9 mouse cellular contexts compared by ENCODE assay signal in the genomic region with DNA sequence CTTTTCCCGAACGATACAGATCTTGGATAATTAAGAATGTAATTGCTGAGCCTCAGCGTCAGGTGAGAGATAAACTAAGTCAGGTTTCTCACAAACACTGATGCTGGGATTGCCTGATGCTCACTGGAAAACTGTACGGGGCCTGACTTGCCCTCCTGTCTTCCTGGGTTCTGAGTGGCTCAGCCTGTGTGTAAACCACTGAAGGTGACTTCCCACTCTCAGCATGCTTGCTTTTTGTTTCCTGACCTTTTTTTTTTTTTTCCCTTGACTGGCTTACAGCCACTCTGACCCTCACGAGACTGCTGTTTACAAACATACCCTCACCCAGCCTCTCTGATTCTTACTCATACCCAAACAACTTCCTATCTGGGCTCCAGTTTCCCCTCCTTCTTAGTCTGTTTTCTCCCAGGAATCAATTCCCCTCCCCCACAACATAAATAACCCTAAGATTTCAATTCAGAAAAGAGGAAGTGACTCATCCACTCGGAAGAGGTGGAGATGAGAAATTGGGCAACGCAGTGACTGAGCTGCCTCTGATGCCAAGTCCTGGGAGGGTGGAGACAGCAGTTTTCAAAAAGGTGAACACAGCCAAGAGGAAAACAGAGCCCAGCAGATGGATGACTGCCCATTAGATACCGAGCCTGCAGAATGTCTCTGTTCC. TPM values are rescaled to one million over a fixed set of nuclear protein-coding genes. Genes with fewer than 3 reads are reported as not detected.
DNase-seq lines count a peak whose midpoint lies in the region; ATAC-seq and TF ChIP-seq lines count a peak whose summit lies in the region.
"Had no signal": no experiment of that assay in that cellular context is flagged by ENCODE, and none has a peak within 500 bp of the region (broad histone marks: within the 10 kb centered on the region; RNA-seq: fewer than 3 reads in every experiment).

No protein-coding gene starts in this region.

- H3K4me3 ChIP-seq in gastrocnemius, adult 2 months, result no peak overlapping the region
- H3K4me3 ChIP-seq: limb, embryonic 15.5 days had no signal

- peak; percentile 51 for DNase-seq in right cerebral cortex, adult 18-20 months
- no peak for DNase-seq in right cerebral cortex, postnatal 36 days (ENCODE audit: low spot score in 2 of 2)
- peak; percentile 44 to 51 for DNase-seq in adrenal gland, adult 18-20 months (ENCODE audit: low spot score in 2 of 2)
- DNase-seq in gastrocnemius, adult 2 months, result peak; percentile 81
- peak; percentile 67 for DNase-seq in kidney, postnatal 14 days
- no peak for DNase-seq in thymus, postnatal 0 days (ENCODE audit: low spot score)
- DNase-seq in retina, postnatal 1 day, result no peak

- H3K27ac ChIP-seq in gastrocnemius, adult 2 months, result peak overlapping the region; percentile 79
- H3K27ac ChIP-seq: limb, embryonic 15.5 days had no signal

- no peak for TF ChIP-seq CTCF in gastrocnemius, adult 2 months (IDR thresholded peaks at IDR 0.05)

- intact Hi-C loops in gastrocnemius, adult 2 months (cut with DNase I), result no loop called here

- peak; percentile 88 for ATAC-seq in neutrophil, adult 5-6 weeks (ENCODE audit: extremely low read depth, insufficient number of reproducible peaks, low FRiP score, poor library complexity, severe bottlenecking)

RNA-seq across cellular contexts. Expression of a gene that starts 43.9 kb away (rescaled TPM):
- total RNA-seq in adrenal gland, adult 18-20 months (2021), result 10 to 100 TPM; 17.6 to 20.6 TPM
- total RNA-seq in gastrocnemius, adult 2 months (2021), result 1 to 10 TPM; 3.9 to 4.9 TPM
- total RNA-seq in neutrophil, adult 5-6 weeks (2017), result 13.8 and 15.8 TPM in 2 replicates
- 17.5 and 23.9 TPM in 2 replicates for polyA plus RNA-seq in thymus, postnatal 0 days (2015; fragmentation: Nextera tagmentation; extraction: Ambion mirVana)

Comparison
In these comparisons a context has a peak if more than half of its experiments do, and no peak if none do; other contexts are left out.
1. DNase-seq: peak in right cerebral cortex, adult 18-20 months (single experiment), adrenal gland, adult 18-20 months (2 of 2), gastrocnemius, adult 2 months (single experiment) and kidney, postnatal 14 days (single experiment); none in right cerebral cortex, postnatal 36 days (0 of 2), thymus, postnatal 0 days (single experiment) and retina, postnatal 1 day (single experiment).